Mouse (Mus musculus) E14TG2a.4 (cell line): ENCODE data around the gene Acoxl.
A peak's percentile ranks its signal among the peaks of the same experiment; 100 is the strongest.

ENCODE experiments used
- H3K27me3 ChIP-seq: 2 replicates; pipeline ENCODE4 v1.6.1; 2014; ENCODE audit warnings: low read length, control low read depth; ENCODE audit not compliant: insufficient read depth
- H3K36me3 ChIP-seq: 2 replicates; pipeline ENCODE4 v1.6.1; 2014; ENCODE audit warnings: low read length, control low read depth; ENCODE audit not compliant: insufficient read depth
- H3K4me1 ChIP-seq: replicated peaks from 2 replicates; pipeline ENCODE4 v1.6.1; 2014; ENCODE audit warnings: low read depth, low read length, control low read depth
- H3K4me3 ChIP-seq: replicated peaks from 2 replicates; pipeline ENCODE4 v1.5.1; 2014; ENCODE audit warnings: mild to moderate bottlenecking, low read length
- H3K9me3 ChIP-seq: 2 replicates; pipeline ENCODE4 v1.6.1; 2014; ENCODE audit warnings: low read length, control low read depth
- CTCF ChIP-seq: conservative IDR thresholded peaks from 2 replicates; pipeline ENCODE4 v1.5.1; 2014; ENCODE audit warnings: low read length
- NANOG ChIP-seq: IDR thresholded peaks from 2 replicates; pipeline ENCODE4 v1.6.1; 2014; ENCODE audit warnings: borderline replicate concordance, low read length, mixed read lengths
- POU5F1 ChIP-seq: IDR thresholded peaks from 2 replicates; pipeline ENCODE4 v1.6.1; 2014; ENCODE audit warnings: low read length, borderline replicate concordance

Acoxl gene

DNA sequence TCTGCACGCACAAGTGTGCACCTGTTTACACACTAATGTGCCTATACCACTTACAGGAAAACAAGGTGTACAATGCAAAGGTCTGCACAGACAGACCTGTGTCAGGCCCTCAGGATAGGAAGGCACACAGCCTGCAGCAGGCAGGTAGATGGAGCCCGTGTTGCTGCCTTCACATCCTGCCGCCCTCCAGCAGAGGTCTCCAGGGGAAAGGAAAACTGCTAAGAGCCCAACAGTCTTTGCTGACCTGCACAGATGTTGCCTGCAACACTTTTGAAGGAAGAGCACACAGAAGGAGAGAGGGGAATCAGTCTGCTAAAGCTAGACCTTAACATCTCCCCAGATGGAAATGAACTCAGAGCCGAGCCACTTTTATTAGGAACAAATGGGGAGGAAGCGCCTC is 240.2 kb downstream of the Acoxl start:
- H3K27me3 ChIP-seq, result no peaks in the 10 kb centered on the region
- H3K9me3 ChIP-seq, result no peaks in the 10 kb centered on the region
- H3K36me3 ChIP-seq, result no peaks in the 10 kb centered on the region
- no peak overlapping the region for H3K4me3 ChIP-seq
- TF ChIP-seq CTCF, result peak; percentile 11
- no peak for TF ChIP-seq POU5F1
- no peaks in the 10 kb centered on the region for H3K4me1 ChIP-seq

DNA sequence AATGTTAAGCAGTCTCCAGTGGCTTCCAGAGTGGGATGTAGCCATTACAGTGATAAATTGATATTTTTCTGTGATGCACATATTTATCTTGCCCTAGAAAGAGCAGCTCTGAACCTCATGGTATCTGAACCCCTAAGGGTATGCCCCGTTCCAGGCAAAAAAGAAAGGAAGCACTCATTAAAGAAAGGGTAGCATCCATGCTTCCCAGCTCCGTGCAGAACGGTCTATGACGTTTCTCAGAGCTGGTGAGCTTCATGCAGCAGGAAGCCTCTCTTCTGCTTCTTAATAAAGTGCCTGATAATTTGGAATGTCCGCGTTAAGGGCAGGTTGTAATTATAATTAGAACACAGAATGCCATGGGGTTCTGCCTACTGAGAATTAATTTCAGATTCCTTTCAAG is 240.6 kb downstream of the Acoxl start:
- TF ChIP-seq CTCF (no peak), NANOG (no peak), POU5F1 (no peak)
- Histone ChIP-seq H3K36me3 (no peaks in the 10 kb centered on the region), H3K4me1 (no peaks in the 10 kb centered on the region), H3K4me3 (no peak overlapping the region), H3K27me3 (no peaks in the 10 kb centered on the region), H3K9me3 (no peaks in the 10 kb centered on the region)

DNA sequence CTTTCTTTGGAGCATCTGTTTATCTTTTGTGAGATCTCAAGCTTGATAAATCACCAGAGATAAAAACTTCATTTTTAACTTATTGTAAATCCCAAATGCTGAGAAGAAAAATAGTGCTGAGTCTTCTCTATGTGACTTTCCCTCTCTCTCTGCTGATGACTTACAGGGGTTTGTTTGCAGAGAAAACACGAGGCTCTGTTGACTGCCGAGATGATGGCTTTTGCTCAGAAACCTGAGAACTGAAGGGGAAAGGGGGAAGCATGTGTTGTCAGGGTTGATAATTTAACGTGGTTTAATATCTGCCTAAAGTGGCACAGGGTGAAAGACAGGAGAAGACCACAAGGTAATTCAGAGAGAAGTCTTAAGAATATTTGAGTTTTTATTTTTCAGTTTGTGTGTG is 245.2 kb downstream of the Acoxl start:
- Histone ChIP-seq H3K9me3 (no peaks in the 10 kb centered on the region), H3K4me3 (no peak overlapping the region), H3K36me3 (no peaks in the 10 kb centered on the region), H3K4me1 (no peaks in the 10 kb centered on the region), H3K27me3 (no peaks in the 10 kb centered on the region)
- no peak for TF ChIP-seq POU5F1
- TF ChIP-seq NANOG, result no peak
- no peak for TF ChIP-seq CTCF

DNA sequence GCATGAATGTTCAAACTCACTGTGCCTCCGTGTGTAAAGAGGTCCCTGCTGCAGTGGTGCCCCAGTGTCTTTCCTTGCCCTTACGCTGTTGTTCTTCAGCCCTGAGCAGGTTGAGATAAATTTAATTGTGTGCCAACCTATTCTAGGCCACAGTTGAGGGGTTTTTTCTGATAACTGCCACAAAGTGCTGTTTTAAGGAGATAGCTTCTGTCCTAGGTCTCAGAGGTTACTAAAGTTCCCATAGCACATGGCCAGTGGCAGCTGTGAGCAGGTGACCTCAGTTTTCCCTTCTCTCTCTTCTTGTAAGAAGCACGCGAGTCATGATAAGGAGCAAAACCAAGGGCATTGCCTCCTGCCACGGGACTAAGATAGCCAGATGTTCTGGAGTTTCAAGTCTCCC is 245.9 kb downstream of the Acoxl start:
- Histone ChIP-seq H3K27me3 (no peaks in the 10 kb centered on the region), H3K4me3 (no peak overlapping the region), H3K4me1 (no peaks in the 10 kb centered on the region), H3K9me3 (no peaks in the 10 kb centered on the region), H3K36me3 (no peaks in the 10 kb centered on the region)
- no peak for TF ChIP-seq CTCF
- TF ChIP-seq POU5F1, result no peak
- TF ChIP-seq NANOG, result no peak

DNA sequence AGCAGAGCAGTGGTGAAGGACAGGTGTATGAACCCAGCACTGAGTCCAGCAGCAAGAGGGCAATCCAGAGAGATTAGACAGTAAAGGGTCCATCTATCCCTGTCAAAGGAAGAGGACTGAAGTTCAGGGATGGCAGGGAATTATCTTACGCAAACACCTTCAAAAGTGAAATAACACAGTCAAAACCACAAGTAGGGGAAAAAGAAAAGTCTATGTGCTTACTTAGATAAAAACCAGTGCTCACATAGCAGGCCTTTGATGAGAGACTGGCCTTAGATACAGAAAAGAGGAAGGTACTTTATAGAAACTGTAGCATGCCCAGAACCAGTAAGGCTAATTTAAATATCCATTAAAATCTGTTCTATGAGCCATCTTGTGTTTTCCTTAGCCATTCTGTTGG is 246.8 kb downstream of the Acoxl start:
- TF ChIP-seq NANOG, result no peak
- TF ChIP-seq POU5F1, result no peak
- no peak for TF ChIP-seq CTCF
- Histone ChIP-seq H3K36me3 (no peaks in the 10 kb centered on the region), H3K4me1 (no peaks in the 10 kb centered on the region), H3K27me3 (no peaks in the 10 kb centered on the region), H3K9me3 (no peaks in the 10 kb centered on the region), H3K4me3 (no peak overlapping the region)

DNA sequence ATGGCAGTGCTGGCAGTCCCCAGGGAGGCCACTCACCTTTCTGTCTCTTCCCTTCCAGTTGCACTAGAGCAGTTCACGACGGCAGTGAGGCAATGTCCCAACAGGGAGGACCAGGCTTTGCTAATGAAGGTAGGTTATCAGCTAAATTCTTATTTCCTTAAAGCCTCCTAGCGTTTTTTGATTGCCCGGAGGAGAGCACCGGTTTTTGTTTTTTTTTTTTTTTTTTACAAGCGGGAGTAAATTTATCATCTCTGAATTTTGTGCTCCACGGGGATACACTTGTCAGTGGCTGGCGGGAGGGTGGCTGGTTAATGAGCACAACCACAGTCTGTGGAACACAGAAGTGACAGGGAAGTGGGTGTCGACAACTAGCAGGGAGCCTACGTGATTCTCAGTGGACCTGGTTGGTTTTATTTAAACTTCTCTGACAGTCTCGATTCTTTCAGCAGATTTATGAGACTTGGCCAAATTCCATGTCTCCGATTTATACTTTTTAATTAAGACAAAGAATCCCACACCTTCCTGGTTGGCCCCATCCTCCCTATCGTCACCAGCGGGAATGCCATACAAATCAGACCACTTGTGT is 247.7 kb downstream of the Acoxl start:
- TF ChIP-seq POU5F1, result no peak

DNA sequence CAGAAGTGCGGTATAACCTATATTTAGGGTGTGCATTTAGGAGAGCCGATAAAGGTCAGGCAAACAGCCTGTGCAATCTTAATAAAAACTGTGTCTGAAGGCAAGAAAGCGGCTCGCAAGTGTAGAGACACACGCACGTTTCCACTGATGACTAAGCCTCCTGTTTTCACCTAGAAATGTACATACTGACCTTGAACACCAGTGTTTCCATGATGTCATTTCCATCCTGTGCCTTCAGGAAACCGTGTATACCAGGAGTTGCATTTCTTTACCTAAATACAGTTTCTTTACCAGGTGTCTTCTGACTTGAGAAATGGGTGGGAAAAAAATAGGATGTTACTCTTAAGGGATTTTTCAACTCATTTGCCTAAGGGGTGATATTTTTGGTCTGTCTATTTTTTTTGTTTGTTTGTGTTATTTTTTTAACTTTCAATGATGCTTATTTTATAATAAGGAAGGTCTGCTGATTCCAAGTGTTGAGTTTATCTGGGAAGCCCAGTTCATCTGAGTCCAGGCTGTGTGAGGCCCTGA is 248.4 kb downstream of the Acoxl start:
- Histone ChIP-seq H3K4me3 (no peak overlapping the region), H3K4me1 (no peaks in the 10 kb centered on the region), H3K36me3 (no peaks in the 10 kb centered on the region), H3K27me3 (0 out of 2 replicates have a peak, but pooled peaks cover 3% of the 10 kb centered on the region), H3K9me3 (no peaks in the 10 kb centered on the region)
- TF ChIP-seq CTCF, result no peak
- TF ChIP-seq POU5F1, result no peak
- no peak for TF ChIP-seq NANOG

More for the DNA sequence above, 247.7 kb downstream of the Acoxl start:
- Histone ChIP-seq H3K4me3 (no peak overlapping the region), H3K4me1 (no peaks in the 10 kb centered on the region), H3K9me3 (no peaks in the 10 kb centered on the region), H3K36me3 (no peaks in the 10 kb centered on the region), H3K27me3 (no peaks in the 10 kb centered on the region)

DNA sequence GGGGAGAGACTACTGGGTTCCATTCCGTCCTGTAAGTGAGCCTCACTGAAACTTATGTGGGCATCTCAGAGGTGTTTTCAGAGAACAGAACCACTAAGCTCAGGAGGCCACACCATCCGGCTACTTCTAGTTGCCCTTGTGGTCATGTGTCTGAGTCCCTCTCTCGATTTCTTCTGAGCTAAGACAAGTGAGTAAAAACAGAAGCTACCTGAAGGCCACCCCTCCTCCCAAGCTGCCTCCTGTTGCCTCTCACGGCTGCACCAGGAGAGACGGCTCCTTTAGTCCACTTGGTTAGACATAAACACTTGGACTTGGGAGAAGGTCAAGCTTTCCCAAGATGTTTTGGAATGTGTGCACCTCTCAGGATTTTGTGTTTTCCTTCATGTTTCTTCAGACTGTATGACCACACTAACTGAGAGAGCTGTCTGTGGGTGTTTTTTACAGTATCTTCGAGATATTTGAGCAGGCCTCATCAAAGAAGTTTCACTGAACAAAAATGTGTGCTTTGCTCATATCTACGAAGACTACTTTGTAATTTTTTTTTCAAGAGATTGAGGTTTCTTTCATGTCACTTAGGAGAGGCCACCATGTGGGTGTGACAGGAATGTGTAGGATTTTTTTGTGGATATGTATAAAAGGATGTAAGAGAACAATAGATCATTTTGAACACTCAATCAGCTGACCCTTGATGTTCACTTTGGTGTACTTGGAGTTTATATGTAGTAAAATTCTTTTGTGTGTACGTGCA is 249.3 kb downstream of the Acoxl start:
- H3K4me3 ChIP-seq, result no peak overlapping the region
- no peak for TF ChIP-seq CTCF
- no peak for TF ChIP-seq NANOG
- no peak for TF ChIP-seq POU5F1
- no peaks in the 10 kb centered on the region for H3K36me3 ChIP-seq
- H3K27me3 ChIP-seq, result 0 out of 2 replicates have a peak, but pooled peaks cover 3% of the 10 kb centered on the region
- no peaks in the 10 kb centered on the region for H3K9me3 ChIP-seq
- H3K4me1 ChIP-seq, result no peaks in the 10 kb centered on the region

DNA sequence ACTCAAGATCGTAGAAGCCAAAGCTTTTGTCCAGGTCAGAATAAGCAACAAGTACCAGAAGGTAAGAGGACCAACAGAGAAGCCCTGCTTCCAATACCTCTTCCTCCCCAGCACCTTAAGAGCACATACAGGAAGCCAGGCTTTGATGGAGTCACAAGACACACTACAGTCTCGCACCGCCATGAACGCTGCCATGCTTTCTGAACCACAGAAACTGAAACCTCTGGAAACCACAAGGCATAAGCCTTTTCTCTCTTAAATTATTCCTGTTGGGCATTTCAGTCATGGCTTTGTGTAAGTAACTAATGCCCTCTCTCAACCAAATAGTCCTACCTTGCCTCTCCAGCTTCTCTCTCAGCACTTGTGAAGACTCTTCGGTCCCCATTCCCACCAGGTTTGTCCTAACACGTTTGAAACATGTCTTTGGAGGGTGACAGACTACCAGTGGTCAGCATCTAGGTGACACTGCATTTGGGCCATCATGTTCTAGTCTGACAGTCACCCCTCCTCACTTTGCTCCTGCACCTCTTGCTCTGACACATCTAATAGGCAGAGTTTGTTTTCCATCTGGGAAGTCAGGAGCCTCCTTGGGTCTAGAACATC is 251.7 kb downstream of the Acoxl start:
- no peak overlapping the region for H3K4me3 ChIP-seq
- no peaks in the 10 kb centered on the region for H3K4me1 ChIP-seq
- TF ChIP-seq POU5F1 (no peak), CTCF (no peak), NANOG (no peak)
- no peaks in the 10 kb centered on the region for H3K36me3 ChIP-seq
- 0 out of 2 replicates have a peak, but pooled peaks cover 3% of the 10 kb centered on the region for H3K27me3 ChIP-seq
- H3K9me3 ChIP-seq, result no peaks in the 10 kb centered on the region
